Mouse (Mus musculus) erythroblast, adult 5-6 weeks (primary cell): ENCODE results near the gene Olfr469. TPM values are rescaled to one million over a fixed set of nuclear protein-coding genes. Genes with fewer than 3 reads are reported as not detected.
"Not testable (repeated sequence)": the region's sequence is repeated elsewhere in the genome, so short reads cannot be mapped to it uniquely, and the experiment has no call there.

Experiments used
- ATAC-seq: replicated peaks from 2 replicates; pipeline ENCODE4 v1.8.0; 2016; ENCODE audit warnings: moderate number of reproducible peaks, mild to moderate bottlenecking, moderate TSS enrichment, inconsistent platforms; ENCODE audit not compliant: poor library complexity, low FRiP score, severe bottlenecking
- total RNA-seq, 2 experiments: library from RNA; stranded (forward) in 1 of 2; stranded (reverse) in 1 of 2; fragments of 150-400 nt in 1 of 2; fragments of 200-764, 138-1000 nt in 1 of 2; gene quantifications; 2 replicates each; pipeline versions ENCODE4 v1.2.3 to v1.2.4; 2015 to 2017; ENCODE audit warnings: low replicate concordance in 2 of 2

Gene Olfr469
- total RNA-seq (2015; ENCODE audit: low replicate concordance) (not detected in 2 replicates), total RNA-seq (2017; ENCODE audit: low replicate concordance) (not detected in 2 replicates)

GRCm38 (mm10) chr7:107825441-107825840, at the start of gene Olfr469:
Gene Olfr469, minus strand, starts transcription at chr7:107825541.
- not testable (repeated sequence) for ATAC-seq

- not testable (repeated sequence) for ATAC-seq
These were observed 22.0 kb upstream of the Olfr469 start, which contains the start of gene Olfr470 for GRCm38 (mm10) chr7:107847390-107847789. Gene Olfr470, minus strand, starts transcription at chr7:107847490.

DNA sequence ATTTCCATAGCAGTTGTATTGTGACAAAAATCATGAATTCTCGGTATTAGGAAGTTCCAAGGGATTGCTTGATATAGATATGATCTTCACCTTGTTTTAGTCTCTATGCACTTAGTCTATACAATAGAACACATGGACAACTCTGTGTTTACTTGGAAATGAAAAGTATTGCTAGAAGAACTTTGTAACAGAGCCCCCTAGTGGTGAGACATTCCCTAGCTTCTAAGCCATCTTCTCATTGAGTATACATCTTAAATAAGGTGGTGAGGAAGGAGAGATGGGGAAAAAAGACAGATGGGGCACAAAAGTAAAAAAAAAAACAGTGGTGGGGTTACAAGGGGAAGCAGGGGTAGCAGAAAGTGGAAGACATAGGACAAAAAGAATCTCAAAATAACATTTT, 16.4 kb upstream of the Olfr469 start:
- no peak for ATAC-seq

DNA sequence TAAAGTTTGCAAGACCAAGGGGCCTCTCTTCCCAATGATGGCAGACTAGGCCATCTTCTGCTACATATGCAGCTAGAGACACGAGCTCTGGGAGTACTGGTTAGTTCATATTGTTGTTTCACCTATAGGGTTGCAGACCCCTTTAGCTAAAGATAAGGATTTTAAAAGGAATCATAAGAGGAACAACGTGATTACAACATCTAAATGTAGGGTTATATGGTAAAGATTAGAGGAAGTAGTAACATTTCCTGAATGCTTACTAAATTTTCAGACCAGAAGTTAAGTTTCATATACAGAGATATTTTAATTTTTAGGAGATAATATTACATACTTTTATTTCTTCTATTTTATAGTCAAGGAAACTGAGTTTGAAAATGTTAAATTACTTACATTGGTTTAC, 1.5 kb downstream of the Olfr469 start:
- ATAC-seq = not testable (repeated sequence)

DNA sequence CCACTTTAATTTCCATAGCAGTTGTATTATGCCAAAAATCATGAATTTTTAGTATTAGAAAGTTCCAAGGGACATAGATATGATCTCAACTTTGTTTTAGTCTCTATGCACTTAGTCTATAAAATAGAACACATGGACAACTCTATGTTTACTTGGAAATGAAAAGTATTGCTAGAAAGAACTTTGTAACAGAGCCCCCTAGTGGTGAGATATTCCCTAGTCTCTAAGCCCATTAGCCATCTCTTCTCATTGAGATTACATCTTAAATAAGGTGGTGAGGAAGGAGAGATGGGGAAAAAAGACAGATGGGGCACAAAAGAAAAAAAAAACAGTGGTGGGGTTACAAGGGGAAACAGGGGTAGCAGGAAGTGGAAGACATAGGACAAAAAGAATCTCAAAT, 5.9 kb downstream of the Olfr469 start:
- no peak for ATAC-seq

GRCm38 (mm10) chr7:107811963-107812362, 13.4 kb downstream of the Olfr469 start, which contains the start of gene Olfr467:
Gene Olfr467, plus strand, starts transcription at chr7:107812263.
- no peak for ATAC-seq

DNA sequence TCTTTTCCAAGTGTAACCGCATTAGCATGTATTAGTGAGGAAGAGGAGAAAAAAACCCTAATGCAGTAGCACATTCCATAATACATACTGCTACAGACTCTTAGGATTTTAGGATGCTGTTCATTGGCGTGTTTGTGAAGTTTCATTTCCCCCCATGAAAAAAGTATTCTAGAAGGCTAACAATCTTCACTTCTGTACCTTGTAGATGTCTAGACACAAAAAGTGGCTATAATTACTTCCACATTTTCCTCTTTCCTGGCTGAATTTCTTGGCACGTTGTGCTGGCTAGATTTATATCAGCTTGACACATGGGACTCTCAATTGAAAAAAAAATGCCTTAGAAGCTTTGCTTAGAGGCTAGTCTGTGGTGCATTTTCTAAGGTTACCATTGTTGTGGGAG, 23.2 kb downstream of the Olfr469 start:
- ATAC-seq = no peak

DNA sequence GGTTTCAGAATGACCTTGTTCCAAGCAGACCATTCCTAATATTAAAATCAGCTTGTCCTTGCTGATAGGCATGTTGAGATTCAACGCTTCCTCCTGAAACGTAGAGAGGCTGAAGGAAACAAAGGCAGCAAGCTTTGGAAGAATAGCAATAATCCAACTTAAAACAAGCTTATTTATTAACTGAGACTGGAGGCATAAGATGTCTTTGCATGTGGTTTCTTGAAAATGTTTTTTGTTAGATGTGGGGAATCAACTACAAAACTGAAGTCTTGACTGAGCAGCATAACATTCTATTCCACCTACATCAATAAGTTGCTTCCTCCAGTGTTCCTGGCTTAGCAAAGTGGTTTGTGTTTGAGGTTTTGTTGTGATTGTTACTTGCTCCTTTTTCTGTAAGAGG, 24.2 kb downstream of the Olfr469 start, which contains the start of gene Ovch2:
Gene Ovch2 (minus strand): TSS at position 101 of the 400 bp plus-strand sequence.
- ATAC-seq = no peak

DNA sequence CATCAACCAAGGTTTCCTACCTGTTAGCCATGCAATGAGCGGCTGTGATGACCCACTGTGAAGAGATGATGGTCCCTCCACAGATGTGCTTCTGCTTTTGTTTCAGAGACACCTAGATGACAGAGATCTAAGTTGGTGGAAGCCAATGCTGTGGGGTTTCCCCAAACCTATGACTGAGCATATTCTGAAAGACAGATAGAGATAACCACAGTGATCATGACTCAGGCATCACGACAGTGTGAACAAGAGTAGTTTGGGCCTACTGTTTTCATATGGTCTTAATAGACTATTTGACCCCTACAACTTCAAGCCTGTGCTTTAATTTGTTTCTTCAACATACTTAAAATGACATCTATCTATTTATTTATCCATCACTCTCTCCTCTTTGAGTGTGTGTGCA, 28.8 kb downstream of the Olfr469 start:
- ATAC-seq = no peak

GRCm38 (mm10) chr7:107787977-107788620, 37.2 kb downstream of the Olfr469 start:
- ATAC-seq = no peak

- no peak for ATAC-seq
These were observed 45.7 kb downstream of the Olfr469 start for GRCm38 (mm10) chr7:107779611-107780010.

GRCm38 (mm10) chr7:107778216-107778615, 47.1 kb downstream of the Olfr469 start:
- ATAC-seq = no peak

DNA sequence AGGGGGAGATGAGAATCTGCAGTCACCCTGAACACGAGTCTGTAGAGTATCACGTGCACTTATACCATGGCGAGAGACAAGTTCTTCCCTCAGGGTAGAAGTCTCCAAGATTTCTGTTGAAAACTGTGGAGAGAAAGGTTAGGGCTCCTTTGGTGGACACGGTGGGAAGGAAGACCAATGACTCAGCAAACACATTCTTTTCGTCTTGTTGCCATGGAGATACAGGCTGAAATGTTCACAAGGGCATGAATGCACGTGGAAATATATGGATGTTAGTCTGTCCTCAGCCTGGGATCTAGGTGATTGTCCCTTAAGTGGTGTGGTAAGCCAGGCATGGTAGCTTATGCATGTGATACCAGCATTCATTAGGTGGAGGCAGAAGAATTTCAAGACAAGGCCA, 54.5 kb downstream of the Olfr469 start:
- ATAC-seq = no peak

Other genes starting within 250 kb of the Olfr469 start
- gene Ppfibp2, start 230.3 kb downstream of the Olfr469 start, total RNA-seq (2015; ENCODE audit: low replicate concordance) = 2.3 and 2.9 TPM in 2 replicates
- 2.4 and 3.1 TPM in 2 replicates for gene Ppfibp2, start 230.3 kb downstream of the Olfr469 start, total RNA-seq (2017; ENCODE audit: low replicate concordance)
- gene 5330417H12Rik, start 200.4 kb downstream of the Olfr469 start, total RNA-seq (2015; ENCODE audit: low replicate concordance) = not detected in 2 replicates
- gene 5330417H12Rik, start 200.4 kb downstream of the Olfr469 start, total RNA-seq (2017; ENCODE audit: low replicate concordance) = not detected in 2 replicates
- not detected in 2 replicates for gene Cyb5r2, start 67.5 kb downstream of the Olfr469 start, total RNA-seq (2015; ENCODE audit: low replicate concordance)
- 0.14 TPM in 1 of 2 replicates, not detected in the other for gene Cyb5r2, start 67.5 kb downstream of the Olfr469 start, total RNA-seq (2017; ENCODE audit: low replicate concordance)
- gene Ovch2, start 24.3 kb downstream of the Olfr469 start, total RNA-seq (2015; ENCODE audit: low replicate concordance) = not detected in 2 replicates
- gene Ovch2, start 24.3 kb downstream of the Olfr469 start, total RNA-seq (2017; ENCODE audit: low replicate concordance) = not detected in 2 replicates
- not detected in 2 replicates for gene Olfr467, start 13.3 kb downstream of the Olfr469 start, total RNA-seq (2015; ENCODE audit: low replicate concordance)
- gene Olfr467, start 13.3 kb downstream of the Olfr469 start, total RNA-seq (2017; ENCODE audit: low replicate concordance) = not detected in 2 replicates
- not detected in 2 replicates for gene Olfr470, start 21.9 kb upstream of the Olfr469 start, total RNA-seq (2015; ENCODE audit: low replicate concordance)
- gene Olfr470, start 21.9 kb upstream of the Olfr469 start, total RNA-seq (2017; ENCODE audit: low replicate concordance) = 0.43 TPM in 1 of 2 replicates, not detected in the other
- not detected in 2 replicates for gene Olfr472, start 72.4 kb upstream of the Olfr469 start, total RNA-seq (2015; ENCODE audit: low replicate concordance)
- gene Olfr472, start 72.4 kb upstream of the Olfr469 start, total RNA-seq (2017; ENCODE audit: low replicate concordance) = not detected in 2 replicates
- gene Olfr473, start 104.9 kb upstream of the Olfr469 start, total RNA-seq (2015; ENCODE audit: low replicate concordance) = not detected in 2 replicates
- not detected in 2 replicates for gene Olfr473, start 104.9 kb upstream of the Olfr469 start, total RNA-seq (2017; ENCODE audit: low replicate concordance)
- not detected in 2 replicates for gene Olfr474, start 129.1 kb upstream of the Olfr469 start, total RNA-seq (2015; ENCODE audit: low replicate concordance)
- not detected in 2 replicates for gene Olfr474, start 129.1 kb upstream of the Olfr469 start, total RNA-seq (2017; ENCODE audit: low replicate concordance)
- gene Olfr476, start 139.3 kb upstream of the Olfr469 start, total RNA-seq (2015; ENCODE audit: low replicate concordance) = not detected in 2 replicates
- gene Olfr476, start 139.3 kb upstream of the Olfr469 start, total RNA-seq (2017; ENCODE audit: low replicate concordance) = not detected in 2 replicates
- gene Olfr477, start 161.2 kb upstream of the Olfr469 start, total RNA-seq (2015; ENCODE audit: low replicate concordance) = not detected in 2 replicates
- not detected in 2 replicates for gene Olfr477, start 161.2 kb upstream of the Olfr469 start, total RNA-seq (2017; ENCODE audit: low replicate concordance)
- gene Olfr478, start 208.4 kb upstream of the Olfr469 start, total RNA-seq (2015; ENCODE audit: low replicate concordance) = not detected in 2 replicates
- not detected in 2 replicates for gene Olfr478, start 208.4 kb upstream of the Olfr469 start, total RNA-seq (2017; ENCODE audit: low replicate concordance)
- gene Olfr479, start 225.2 kb upstream of the Olfr469 start, total RNA-seq (2015; ENCODE audit: low replicate concordance) = not detected in 2 replicates
- gene Olfr479, start 225.2 kb upstream of the Olfr469 start, total RNA-seq (2017; ENCODE audit: low replicate concordance) = not detected in 2 replicates
- gene Olfr480, start 241.8 kb upstream of the Olfr469 start, total RNA-seq (2015; ENCODE audit: low replicate concordance) = not detected in 2 replicates
- 0.28 TPM in 1 of 2 replicates, not detected in the other for gene Olfr480, start 241.8 kb upstream of the Olfr469 start, total RNA-seq (2017; ENCODE audit: low replicate concordance)